8 mouse cellular contexts compared by ENCODE assay signal in genomic region chr17:29263840-29264633, GRCm38 (mm10). TPM values are rescaled to one million over a fixed set of nuclear protein-coding genes. Genes with fewer than 3 reads are reported as not detected.
DNase-seq lines count a peak whose midpoint lies in the region; ATAC-seq and TF ChIP-seq lines count a peak whose summit lies in the region.

Ppil1 (minus strand) TSS chr17:29264186.

- peak within 1 kb of the TSS; percentile 71 for H3K4me2 ChIP-seq in forebrain, embryonic 12.5 days
- peak within 1 kb of the TSS; percentile 81 for H3K4me2 ChIP-seq in heart, postnatal 0 days (ENCODE audit: low read depth, low read length)
- H3K4me2 ChIP-seq in neural tube, embryonic 15.5 days = peak within 1 kb of the TSS; percentile 63

- H3K4me1 ChIP-seq in ES-Bruce4 (ENCODE audit: control insufficient read depth, insufficient read depth, low read length) = peaks cover 2% of the 10 kb centered on the region
- peaks cover 44% of the 10 kb centered on the region for H3K4me1 ChIP-seq in forebrain, embryonic 12.5 days
- peaks cover 10% of the 10 kb centered on the region for H3K4me1 ChIP-seq in heart, postnatal 0 days (ENCODE audit: control insufficient read depth, insufficient read depth)
- H3K4me1 ChIP-seq in neural tube, embryonic 15.5 days = peaks cover 51% of the 10 kb centered on the region

- no peaks in the 10 kb centered on the region for H3K27me3 ChIP-seq in ES-Bruce4 (ENCODE audit: control insufficient read depth, insufficient read depth, low read length, poor library complexity, severe bottlenecking)
- no peaks in the 10 kb centered on the region for H3K27me3 ChIP-seq in forebrain, embryonic 12.5 days
- H3K27me3 ChIP-seq in heart, postnatal 0 days (ENCODE audit: control insufficient read depth, insufficient read depth, low read length) = no peaks in the 10 kb centered on the region
- no peaks in the 10 kb centered on the region for H3K27me3 ChIP-seq in neural tube, embryonic 15.5 days (replicated peaks)

- peak; percentile 80 for DNase-seq in c-Kit-positive CD71-positive TER-119-negative erythroid progenitor cells, embryonic 14.5 days (ENCODE audit: low read depth)
- peak; percentile 77 for DNase-seq in heart, postnatal 0 days (ENCODE audit: low spot score)
- DNase-seq in kidney, postnatal 4 days = peak; percentile 87 to 93
- peak; percentile 80 to 83 for DNase-seq in lung, adult 18-20 months
- peak; percentile 87 for DNase-seq in testis, postnatal 14 days (ENCODE audit: low spot score)

- 7% methylated on average over 38 of the region's 38 CpGs for WGBS in forebrain, embryonic 12.5 days
- WGBS in heart, postnatal 0 days = 10% methylated on average over 38 of the region's 38 CpGs
- WGBS in neural tube, embryonic 15.5 days = 8% methylated on average over 38 of the region's 38 CpGs

- no peak for TF ChIP-seq CTCF in ES-Bruce4 (IDR thresholded peaks at IDR 0.05; ENCODE audit: low read depth, low read length)
- TF ChIP-seq CTCF in heart, postnatal 0 days (IDR thresholded peaks at IDR 0.05; ENCODE audit: low read depth) = no peak

- H3K9ac ChIP-seq in ES-Bruce4 (ENCODE audit: low read depth, poor library complexity, severe bottlenecking) = peak within 1 kb of the TSS; percentile 85
- peak within 1 kb of the TSS; percentile 78 for H3K9ac ChIP-seq in forebrain, embryonic 12.5 days
- H3K9ac ChIP-seq in heart, postnatal 0 days (replicated peaks; ENCODE audit: low read depth, low read length) = peak within 1 kb of the TSS; percentile 79
- H3K9ac ChIP-seq in neural tube, embryonic 15.5 days (replicated peaks) = peak within 1 kb of the TSS; percentile 76

- TF ChIP-seq POLR2A in ES-Bruce4 (IDR thresholded peaks at IDR 0.05; ENCODE audit: insufficient read depth, low read length) = no peak

- TF ChIP-seq EP300 in ES-Bruce4 (IDR thresholded peaks at IDR 0.05; ENCODE audit: insufficient read depth, low read depth, low read length) = no peak
- TF ChIP-seq EP300 in heart, postnatal 0 days (IDR thresholded peaks at IDR 0.05; ENCODE audit: low read depth) = no peak

- H3K36me3 ChIP-seq in ES-Bruce4 (ENCODE audit: control insufficient read depth, insufficient read depth, low read length, poor library complexity, severe bottlenecking) = peaks cover 4% of the 10 kb centered on the region
- H3K36me3 ChIP-seq in forebrain, embryonic 12.5 days (replicated peaks) = peaks cover 22% of the 10 kb centered on the region
- peaks cover 15% of the 10 kb centered on the region for H3K36me3 ChIP-seq in heart, postnatal 0 days (replicated peaks; ENCODE audit: control insufficient read depth, insufficient read depth, low read length)
- peaks cover 2% of the 10 kb centered on the region; the same call in 1 of the 2 replicates for H3K36me3 ChIP-seq in neural tube, embryonic 15.5 days

- peak; percentile 68 for ATAC-seq in forebrain, embryonic 12.5 days (ENCODE audit: low FRiP score)
- ATAC-seq in heart, postnatal 0 days (ENCODE audit: insufficient read depth, low read depth) = peak; percentile 60
- ATAC-seq in neural tube, embryonic 15.5 days (ENCODE audit: low FRiP score) = peak; percentile 80

- peak within 1 kb of the TSS; percentile 98 for H3K27ac ChIP-seq in ES-Bruce4 (ENCODE audit: insufficient read depth, low read length)
- H3K27ac ChIP-seq in forebrain, embryonic 12.5 days = peak within 1 kb of the TSS; percentile 99
- peak within 1 kb of the TSS; percentile 97 for H3K27ac ChIP-seq in heart, postnatal 0 days (ENCODE audit: low read depth)
- peak within 1 kb of the TSS; percentile 98 for H3K27ac ChIP-seq in neural tube, embryonic 15.5 days (replicated peaks)

- H3K4me3 ChIP-seq in ES-Bruce4 (ENCODE audit: low read depth, low read length) = peak within 1 kb of the TSS; percentile 91
- peak within 1 kb of the TSS; percentile 86 for H3K4me3 ChIP-seq in forebrain, embryonic 12.5 days (replicated peaks)
- peak within 1 kb of the TSS; percentile 77 for H3K4me3 ChIP-seq in heart, postnatal 0 days (ENCODE audit: low read depth, low read length)
- peak within 1 kb of the TSS; percentile 83 for H3K4me3 ChIP-seq in neural tube, embryonic 15.5 days (replicated peaks)

- H3K9me3 ChIP-seq in ES-Bruce4 (replicated peaks; ENCODE audit: control insufficient read depth, insufficient read depth, low read length, poor library complexity, severe bottlenecking) = no peaks in the 10 kb centered on the region
- no peaks in the 10 kb centered on the region for H3K9me3 ChIP-seq in forebrain, embryonic 12.5 days
- no peaks in the 10 kb centered on the region for H3K9me3 ChIP-seq in heart, postnatal 0 days (replicated peaks; ENCODE audit: control insufficient read depth, low read length)
- no peaks in the 10 kb centered on the region for H3K9me3 ChIP-seq in neural tube, embryonic 15.5 days (replicated peaks)

RNA-seq across cellular contexts. Expression of gene Ppil1, which starts in this region (rescaled TPM):
- 92.7 and 101 TPM in 2 replicates for polyA plus RNA-seq in ES-Bruce4 (2011; ENCODE audit: insufficient read depth, insufficient read length, low read depth, missing spikeins)
- polyA plus RNA-seq in forebrain, embryonic 12.5 days (2016; fragmentation: Nextera tagmentation; extraction: Ambion mirVana) = 139 and 142 TPM in 2 replicates
- total RNA-seq in heart, postnatal 0 days (2014; rRNA removed; ENCODE audit: low replicate concordance) = 46.3 and 64.4 TPM in 2 replicates
- polyA plus RNA-seq in heart, postnatal 0 days (2015; fragmentation: Nextera tagmentation; extraction: Ambion mirVana) = 75.5 and 78.5 TPM in 2 replicates
- polyA plus RNA-seq in neural tube, embryonic 15.5 days (2015; fragmentation: Nextera tagmentation; extraction: Ambion mirVana) = 106 and 119 TPM in 2 replicates

Comparison
In these comparisons a context has a peak if more than half of its experiments do, and no peak if none do; other contexts are left out.
1. Peak in every context shown above with its lines: DNase-seq, ATAC-seq, H3K4me3 ChIP-seq and H3K27ac ChIP-seq.